Mouse (Mus musculus): ENCODE results near the gene Lat.

GRCm38 (mm10) chr7:126373007-126373406 is 3.6 kb upstream of the Lat start:
- TF ChIP-seq POLR2A (IDR thresholded peaks at IDR 0.05; ENCODE audit: borderline replicate concordance, extremely low read depth, low read depth, low read length): no peak
- TF ChIP-seq CTCF (IDR thresholded peaks at IDR 0.05; ENCODE audit: insufficient read depth, low read length): no peak

All from lung, adult 2 months (tissue).